Mouse (Mus musculus) testis, adult 10 weeks (tissue): ENCODE results near the gene Hras. TPM values are rescaled to one million over a fixed set of nuclear protein-coding genes. Genes with fewer than 3 reads are reported as not detected.

Source experiments
- polyA plus RNA-seq: library from polyadenylated mRNA; stranded (reverse); fragments of 350-450 nt; fragmentation: Illumina TruSeq; extraction: RNeasy Lipid Tissue Mini Kit (QIAGEN cat#74804); gene quantifications from one replicate; pipeline ENCODE4 v1.2.3, GENCODE M21; 2014; ENCODE audit warnings: low read depth, low replicate concordance

Hras gene
- 6.3 TPM for polyA plus RNA-seq

DNA sequence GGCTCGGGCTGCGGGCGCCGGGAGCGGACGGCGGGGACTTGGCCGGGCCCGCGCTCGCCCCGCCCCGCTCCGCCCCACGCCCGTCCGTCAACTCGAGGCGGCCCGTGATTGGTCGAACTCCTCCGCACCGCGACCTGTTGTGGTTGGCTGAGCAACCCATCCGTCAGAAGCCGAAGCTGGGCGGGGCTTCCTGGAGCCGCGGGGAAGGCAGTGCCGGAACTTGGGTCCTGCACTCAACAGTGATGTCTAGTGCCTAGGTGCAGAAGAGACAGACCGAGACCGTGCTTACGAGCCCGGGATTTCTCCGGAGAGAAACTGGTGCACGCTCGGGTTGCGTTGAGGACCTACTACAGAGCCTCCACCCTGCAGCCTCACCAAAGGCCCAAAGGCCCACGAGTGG is at the start of gene Hras, which contains the start of gene Lrrc56:
Gene Hras (minus strand): TSS at position 58 of the 400 bp plus-strand sequence.
Gene Lrrc56 (plus strand): TSS at position 210 of the 400 bp plus-strand sequence.

DNA sequence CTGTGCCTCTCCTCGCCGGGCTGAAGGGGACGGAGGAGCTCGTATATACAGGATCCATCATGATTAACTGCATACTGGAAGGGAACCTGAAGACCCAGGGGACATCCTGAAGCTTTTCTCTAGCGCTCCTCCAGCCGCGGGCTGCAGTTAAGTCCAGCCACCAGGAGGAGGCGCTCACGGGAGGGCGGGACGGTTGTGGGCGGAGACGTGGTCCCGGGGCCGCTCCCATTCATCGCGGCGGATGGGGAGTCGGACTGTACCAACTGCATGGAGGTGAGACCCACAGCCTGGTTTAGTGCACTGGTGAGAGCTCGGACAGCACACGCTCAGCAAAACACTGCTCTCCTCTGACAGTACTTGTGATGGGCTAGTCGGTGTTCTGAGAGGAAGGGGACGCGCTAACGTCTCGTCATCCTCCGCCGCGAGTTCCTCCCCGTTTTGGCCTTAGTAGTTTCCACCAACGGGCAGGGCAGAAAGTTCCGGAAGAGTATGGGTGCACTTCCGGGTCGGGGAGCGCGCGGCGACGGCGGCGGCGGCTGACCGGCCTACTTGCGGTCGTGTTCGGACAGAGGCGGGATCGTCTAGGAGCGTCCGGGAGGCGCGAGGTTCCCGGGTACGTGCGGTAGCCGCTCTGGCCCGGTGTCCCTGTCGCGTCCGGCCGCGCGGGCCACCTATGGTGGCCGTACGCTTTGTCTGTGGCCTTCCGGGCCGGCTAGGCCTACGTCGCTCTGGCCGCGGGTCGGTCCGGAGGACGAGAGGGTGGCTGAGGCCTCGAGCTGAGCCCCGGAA is 34.7 kb upstream of the Hras start, which contains the start of gene Phrf1:
Gene Phrf1 (plus strand): TSS at position 506 of the 789 bp plus-strand sequence.

DNA sequence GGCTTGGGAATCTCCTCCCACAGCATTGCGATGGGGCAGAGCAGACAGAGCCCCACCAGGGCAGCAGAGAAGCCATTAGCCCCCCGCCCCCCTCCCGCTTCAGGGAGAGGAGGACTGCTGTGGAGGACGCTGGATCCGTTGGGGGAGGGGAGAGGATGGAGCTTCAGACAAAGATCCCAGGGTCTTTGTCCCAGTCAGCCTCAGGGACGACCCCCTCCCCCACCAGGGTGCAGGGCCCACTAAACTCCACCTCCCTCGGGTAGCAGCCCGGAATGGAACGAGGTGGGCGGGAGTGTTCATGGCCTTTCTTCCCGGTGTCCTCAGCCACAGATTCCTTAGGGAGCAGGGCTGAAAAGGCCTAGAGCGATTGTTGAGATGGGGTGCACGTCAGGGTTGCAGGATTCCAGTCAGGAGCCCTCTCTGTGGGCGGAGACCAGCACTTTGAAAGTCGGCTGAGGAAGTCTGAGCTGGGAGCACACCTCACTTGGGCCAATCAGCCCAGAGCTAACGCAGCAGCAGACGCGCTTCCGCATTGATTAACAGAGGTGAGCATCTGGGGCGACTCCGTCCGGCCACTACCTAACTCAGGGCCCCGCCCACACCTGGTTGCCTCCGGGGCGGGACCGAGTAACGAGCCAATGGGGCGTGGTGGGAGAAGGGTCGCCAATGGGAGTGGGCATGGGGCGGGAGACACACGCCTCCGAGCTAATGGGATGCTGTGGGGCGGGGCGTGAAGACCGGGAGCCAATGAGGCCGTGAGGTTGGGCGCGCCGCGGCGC is 21.5 kb upstream of the Hras start, which contains the start of gene Rassf7:
Gene Rassf7 (plus strand): TSS at position 760 of the 779 bp plus-strand sequence.

DNA sequence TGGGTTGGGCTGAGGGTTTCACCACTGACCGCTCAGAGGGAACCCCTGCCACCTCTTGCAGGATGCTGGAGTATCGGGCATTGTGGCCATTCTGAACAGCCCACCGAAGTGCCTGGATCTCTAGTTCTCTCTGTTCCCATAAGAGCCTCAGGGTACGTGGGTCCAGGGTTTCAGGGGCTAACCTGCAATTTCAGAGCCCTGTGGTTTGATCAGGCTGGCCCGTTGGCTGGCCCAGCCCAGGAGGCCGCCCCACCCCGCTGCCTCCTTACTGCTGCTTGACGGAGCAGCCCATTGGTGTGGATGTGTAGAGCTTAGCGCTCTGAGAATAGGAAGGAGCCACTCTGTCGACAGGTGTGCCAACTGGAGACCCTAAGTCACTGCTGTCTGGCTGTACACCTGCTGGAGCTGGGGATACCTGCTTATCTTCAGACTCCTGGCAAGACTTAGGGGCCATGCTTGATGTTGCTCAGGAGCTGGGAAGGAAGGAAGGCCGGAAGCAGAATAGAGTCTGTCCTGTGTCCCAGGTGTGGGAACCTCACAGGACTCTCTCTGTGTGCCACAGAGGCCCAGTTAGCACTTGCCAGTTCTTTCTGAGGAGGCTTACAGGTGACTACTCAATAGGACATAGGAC is 19.9 kb upstream of the Hras start, which contains the start of gene Lmntd2:
Gene Lmntd2 (minus strand): TSS at position 476 of the 631 bp plus-strand sequence.

DNA sequence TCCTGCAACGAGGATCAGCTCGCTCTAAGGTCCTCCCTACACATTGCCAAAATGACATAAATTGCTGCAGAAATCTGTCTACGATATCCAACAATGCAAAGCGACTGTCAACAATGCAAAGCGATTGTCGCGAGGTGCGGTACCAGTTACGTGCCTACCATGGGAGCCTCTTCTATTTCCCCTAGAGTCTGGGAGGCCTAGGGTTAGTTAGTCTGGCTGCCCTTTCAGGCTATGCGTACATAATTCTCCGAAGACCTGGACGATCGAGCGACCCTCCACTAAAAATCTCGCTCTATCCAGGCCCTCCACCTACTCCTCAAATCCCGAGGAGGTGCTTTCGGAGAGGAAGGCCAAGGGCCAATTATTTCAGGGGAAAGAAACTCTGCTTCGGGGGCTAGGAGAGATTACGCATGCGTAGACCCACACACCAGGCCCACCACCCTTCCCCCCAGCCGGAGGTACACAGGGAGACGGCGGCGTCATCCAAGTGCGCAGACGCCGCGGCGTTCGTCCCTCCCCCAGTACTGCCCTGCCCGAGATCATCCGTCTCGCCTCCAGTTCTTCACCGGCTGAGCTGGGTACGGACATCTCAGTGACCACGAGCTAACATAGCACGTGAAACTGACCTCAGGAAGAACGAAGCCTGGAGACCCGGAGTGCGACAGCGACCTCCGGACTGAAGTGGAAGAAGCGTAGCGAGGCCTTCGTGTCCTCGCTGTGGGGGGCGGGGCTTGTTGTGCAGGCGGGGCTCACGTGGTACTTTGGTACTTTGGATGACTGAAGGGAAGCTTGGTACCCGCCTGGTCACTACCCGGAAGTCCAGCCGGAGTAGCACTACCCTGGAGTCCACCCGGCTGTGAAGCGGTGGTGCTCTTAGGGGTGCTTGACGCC is 21.4 kb downstream of the Hras start, which contains the start of gene Rnh1:
Gene Rnh1 (minus strand): TSS at position 742 of the 891 bp plus-strand sequence.

Other genes with a start within 250 kb of the Hras start
- gene Ifitm5, start 243.7 kb downstream of the Hras start, polyA plus RNA-seq = not detected
- gene Gm45717, start 238.1 kb downstream of the Hras start, polyA plus RNA-seq = not detected
- 4.3 TPM for gene Ifitm2, start 238.0 kb downstream of the Hras start, polyA plus RNA-seq
- not detected for gene Ifitm1, start 226.8 kb downstream of the Hras start, polyA plus RNA-seq
- 1.7 TPM for gene Ifitm3, start 183.2 kb downstream of the Hras start, polyA plus RNA-seq
- gene Ifitm6, start 176.1 kb downstream of the Hras start, polyA plus RNA-seq = not detected
- not detected for gene Gm17387, start 164.9 kb downstream of the Hras start, polyA plus RNA-seq
- gene B4galnt4, start 132.9 kb downstream of the Hras start, polyA plus RNA-seq = 1.2 TPM
- gene Pkp3, start 115.8 kb downstream of the Hras start, polyA plus RNA-seq = not detected
- gene Sigirr, start 93.4 kb downstream of the Hras start, polyA plus RNA-seq = not detected
- gene Ano9, start 76.2 kb downstream of the Hras start, polyA plus RNA-seq = 0.18 TPM
- gene Ptdss2, start 71.6 kb downstream of the Hras start, polyA plus RNA-seq = 179 TPM
- gene Rnh1, start 21.1 kb downstream of the Hras start, polyA plus RNA-seq = 0.41 TPM
- 9.5 TPM for gene Lrrc56, start 152 bp upstream of the Hras start, polyA plus RNA-seq
- gene Lmntd2, start 20.1 kb upstream of the Hras start, polyA plus RNA-seq = 18.2 TPM
- 2.4 TPM for gene Rassf7, start 21.9 kb upstream of the Hras start, polyA plus RNA-seq
- 24.6 TPM for gene Phrf1, start 34.8 kb upstream of the Hras start, polyA plus RNA-seq
- 2.1 TPM for gene Irf7, start 72.5 kb upstream of the Hras start, polyA plus RNA-seq
- 1.5 TPM for gene Cdhr5, start 82.8 kb upstream of the Hras start, polyA plus RNA-seq
- gene Sct, start 85.1 kb upstream of the Hras start, polyA plus RNA-seq = not detected
- gene Drd4, start 98.0 kb upstream of the Hras start, polyA plus RNA-seq = 1.1 TPM
- gene Deaf1, start 133.7 kb upstream of the Hras start, polyA plus RNA-seq = 1.2 TPM
- 15.0 TPM for gene Tmem80, start 133.7 kb upstream of the Hras start, polyA plus RNA-seq
- gene Eps8l2, start 144.9 kb upstream of the Hras start, polyA plus RNA-seq = 0.34 TPM
- gene Taldo1, start 198.2 kb upstream of the Hras start, polyA plus RNA-seq = 1.8 TPM
- 3.7 TPM for gene Gatd1, start 220.1 kb upstream of the Hras start, polyA plus RNA-seq
- 0.18 TPM for gene Cend1, start 235.5 kb upstream of the Hras start, polyA plus RNA-seq
- 0.14 TPM for gene Slc25a22, start 243.9 kb upstream of the Hras start, polyA plus RNA-seq